Mouse (Mus musculus) embryonic facial prominence, embryonic 15.5 days (tissue): ENCODE measurements around the gene Grb2. TPM values are rescaled to one million over a fixed set of nuclear protein-coding genes. Genes with fewer than 3 reads are reported as not detected.

Experiments used
- ATAC-seq: fragments of 200-750 bp; cut with Nextera tagmentation; 2 replicates; pipeline ENCODE4 v1.8.0; 2017; ENCODE audit warnings: low read depth, moderate TSS enrichment; ENCODE audit not compliant: insufficient number of reproducible peaks, low FRiP score, low TSS enrichment
- H3K27ac ChIP-seq: fragments of 300-500 bp; sonication (generic); replicated peaks from 2 replicates; pipeline ENCODE4 v1.5.1; 2015; ENCODE audit warnings: mild to moderate bottlenecking, inconsistent platforms
- H3K27me3 ChIP-seq: fragments of 300-500 bp; sonication (generic); 2 replicates; pipeline ENCODE4 v1.6.1; 2015; ENCODE audit warnings: inconsistent platforms
- H3K36me3 ChIP-seq: fragments of 300-500 bp; sonication (generic); 2 replicates; pipeline ENCODE4 v1.6.1; 2015; ENCODE audit warnings: mild to moderate bottlenecking, inconsistent platforms
- H3K4me1 ChIP-seq: fragments of 300-500 bp; sonication (generic); 2 replicates; pipeline ENCODE4 v1.6.1; 2015; ENCODE audit warnings: inconsistent platforms
- H3K4me2 ChIP-seq: fragments of 300-500 bp; sonication (generic); replicated peaks from 2 replicates; pipeline ENCODE4 v1.6.1; 2015; ENCODE audit warnings: mild to moderate bottlenecking, inconsistent platforms
- H3K4me3 ChIP-seq: fragments of 300-500 bp; sonication (generic); replicated peaks from 2 replicates; pipeline ENCODE4 v1.5.1; 2015; ENCODE audit warnings: mild to moderate bottlenecking, inconsistent platforms
- H3K9ac ChIP-seq: fragments of 300-500 bp; sonication (generic); 2 replicates; pipeline ENCODE4 v1.6.1; 2015; ENCODE audit warnings: inconsistent platforms
- H3K9me3 ChIP-seq: fragments of 300-500 bp; sonication (generic); replicated peaks from 2 replicates; pipeline ENCODE4 v1.6.1; 2016; ENCODE audit warnings: inconsistent platforms
- WGBS: fragments of 180-500 bp; shearing (Covaris S2); methylation state at CpG from one replicate; pipeline ENCODE4 v1.1.7; 2015; 5-methylcytosine and 5-hydroxymethylcytosine counted together
- polyA plus RNA-seq: library from polyadenylated mRNA; unstranded; fragments of >200 nt; fragmentation: Nextera tagmentation; extraction: Ambion mirVana; gene quantifications from 2 replicates; pipeline ENCODE4 v1.2.1, GENCODE M21; 2015

Grb2 gene
- polyA plus RNA-seq, 1 experiment from 2014 or later: 94.9 TPM

GRCm38 (mm10) chr11:115613138-115613945 is 95.1 kb downstream of the Grb2 start:
- under 1% methylated on average over 16 of the region's 16 CpGs for WGBS
- no peaks in the 10 kb centered on the region for H3K27me3 ChIP-seq

GRCm38 (mm10) chr11:115612410-115613137 is 95.8 kb downstream of the Grb2 start, which contains the start of gene Mif4gd:
Mif4gd (minus strand) TSS chr11:115612969.
- no peaks in the 10 kb centered on the region for H3K9me3 ChIP-seq
- H3K27ac ChIP-seq: peak within 1 kb of the TSS; percentile 93
- peaks cover 21% of the 10 kb centered on the region for H3K4me1 ChIP-seq
- H3K4me3 ChIP-seq: peak within 1 kb of the TSS; percentile 72
- no peaks in the 10 kb centered on the region for H3K27me3 ChIP-seq
- peaks cover 35% of the 10 kb centered on the region for H3K36me3 ChIP-seq
- ATAC-seq: peak; percentile 80
- peak within 1 kb of the TSS; percentile 61 for H3K9ac ChIP-seq
- under 1% methylated on average over 78 of the region's 80 CpGs for WGBS
- H3K4me2 ChIP-seq: peak within 1 kb of the TSS; percentile 87

More at GRCm38 (mm10) chr11:115613138-115613945, 95.1 kb downstream of the Grb2 start:
- peak overlapping the region; percentile 61 for H3K9ac ChIP-seq
- H3K4me2 ChIP-seq: peak overlapping the region; percentile 87
- no peaks in the 10 kb centered on the region for H3K9me3 ChIP-seq
- H3K4me1 ChIP-seq: peaks cover 21% of the 10 kb centered on the region
- peak overlapping the region; percentile 72 for H3K4me3 ChIP-seq
- peaks cover 30% of the 10 kb centered on the region for H3K36me3 ChIP-seq
- H3K27ac ChIP-seq: peak overlapping the region; percentile 93
- ATAC-seq: no peak; the same call in 1 of the 2 replicates

- Histone ChIP-seq H3K36me3 (peaks cover 36% of the 10 kb centered on the region), H3K27ac (peak overlapping the region; percentile 93), H3K4me1 (peaks cover 21% of the 10 kb centered on the region), H3K4me3 (peak overlapping the region; percentile 72), H3K4me2 (peak overlapping the region; percentile 87), H3K9ac (peak overlapping the region; percentile 61), H3K27me3 (no peaks in the 10 kb centered on the region), H3K9me3 (no peaks in the 10 kb centered on the region)
- WGBS: 1% methylated on average over 13 of the region's 13 CpGs
- ATAC-seq: no peak
Measured at GRCm38 (mm10) chr11:115612059-115612409, 96.4 kb downstream of the Grb2 start.

- Histone ChIP-seq H3K4me2 (no peak overlapping the region), H3K9ac (no peak overlapping the region)
Measured at GRCm38 (mm10) chr11:115611173-115611572, 97.2 kb downstream of the Grb2 start.

GRCm38 (mm10) chr11:115609576-115609975 is 98.8 kb downstream of the Grb2 start:
- no peak overlapping the region for H3K9ac ChIP-seq
- no peaks in the 10 kb centered on the region for H3K27me3 ChIP-seq
- peaks cover 33% of the 10 kb centered on the region for H3K4me1 ChIP-seq
- peaks cover 43% of the 10 kb centered on the region for H3K36me3 ChIP-seq
- H3K4me3 ChIP-seq: no peak overlapping the region
- 60% methylated on average over 3 of the region's 3 CpGs for WGBS
- no peak overlapping the region for H3K27ac ChIP-seq
- no peak for ATAC-seq
- no peak overlapping the region for H3K4me2 ChIP-seq
- no peaks in the 10 kb centered on the region for H3K9me3 ChIP-seq

More at GRCm38 (mm10) chr11:115611173-115611572, 97.2 kb downstream of the Grb2 start:
- 0 out of 2 replicates have a peak overlapping the region, but pooled peaks have one; percentile 72 for H3K4me3 ChIP-seq
- H3K36me3 ChIP-seq: peaks cover 44% of the 10 kb centered on the region
- peaks cover 21% of the 10 kb centered on the region for H3K4me1 ChIP-seq
- WGBS: 60% methylated on average over 6 of the region's 6 CpGs
- H3K27me3 ChIP-seq: no peaks in the 10 kb centered on the region
- no peak for ATAC-seq
- H3K9me3 ChIP-seq: no peaks in the 10 kb centered on the region
- H3K27ac ChIP-seq: no peak overlapping the region

- peaks cover 43% of the 10 kb centered on the region for H3K36me3 ChIP-seq
- H3K27me3 ChIP-seq: no peaks in the 10 kb centered on the region
- no peak for ATAC-seq
- H3K9me3 ChIP-seq: no peaks in the 10 kb centered on the region
- peaks cover 29% of the 10 kb centered on the region for H3K4me1 ChIP-seq
- no peak overlapping the region for H3K9ac ChIP-seq
- no peak overlapping the region for H3K4me3 ChIP-seq
- WGBS: 78% methylated on average over 23 of the region's 23 CpGs
- no peak overlapping the region for H3K4me2 ChIP-seq
- H3K27ac ChIP-seq: no peak overlapping the region
Measured at GRCm38 (mm10) chr11:115608421-115609399, 99.7 kb downstream of the Grb2 start.

GRCm38 (mm10) chr11:115606733-115607132 is 101.7 kb downstream of the Grb2 start:
- peaks cover 32% of the 10 kb centered on the region for H3K4me1 ChIP-seq
- 95% methylated on average over 18 of the region's 18 CpGs for WGBS
- no peak overlapping the region for H3K9ac ChIP-seq
- H3K4me3 ChIP-seq: no peak overlapping the region
- peaks cover 43% of the 10 kb centered on the region for H3K36me3 ChIP-seq
- H3K9me3 ChIP-seq: no peaks in the 10 kb centered on the region
- H3K27me3 ChIP-seq: no peaks in the 10 kb centered on the region
- no peak for ATAC-seq
- H3K4me2 ChIP-seq: no peak overlapping the region
- no peak overlapping the region for H3K27ac ChIP-seq

- H3K27me3 ChIP-seq: no peaks in the 10 kb centered on the region
- under 1% methylated on average over 26 of the region's 26 CpGs for WGBS
- peak overlapping the region; percentile 90 for H3K9ac ChIP-seq
- peaks cover 33% of the 10 kb centered on the region for H3K4me1 ChIP-seq
- no peaks in the 10 kb centered on the region for H3K9me3 ChIP-seq
- H3K36me3 ChIP-seq: peaks cover 39% of the 10 kb centered on the region
- 0 out of 2 replicates have a peak, but pooled peaks have one; percentile 22 for ATAC-seq
- H3K4me2 ChIP-seq: peak overlapping the region; percentile 90
- peak overlapping the region; percentile 95 for H3K27ac ChIP-seq
- peak overlapping the region; percentile 99 for H3K4me3 ChIP-seq
Measured at GRCm38 (mm10) chr11:115604304-115604696, 104.1 kb downstream of the Grb2 start.

GRCm38 (mm10) chr11:115603476-115604303 is 104.7 kb downstream of the Grb2 start, which contains the start of the genes Mrps7 and Gga3:
Mrps7 (plus strand) TSS chr11:115603925.
Gga3 (minus strand) TSS chr11:115604051.
- WGBS: under 1% methylated on average over 87 of the region's 93 CpGs
- ATAC-seq: peak; percentile 95
- Histone ChIP-seq H3K4me2 (peak within 1 kb of the TSS; percentile 90), H3K9ac (peak within 1 kb of the TSS; percentile 90), H3K4me1 (peaks cover 33% of the 10 kb centered on the region), H3K4me3 (peak within 1 kb of the TSS; percentile 99), H3K27ac (peak within 1 kb of the TSS; percentile 95), H3K9me3 (no peaks in the 10 kb centered on the region), H3K36me3 (peaks cover 33% of the 10 kb centered on the region), H3K27me3 (no peaks in the 10 kb centered on the region)

- no peak for ATAC-seq
- H3K9me3 ChIP-seq: no peaks in the 10 kb centered on the region
- peak overlapping the region; percentile 90 for H3K9ac ChIP-seq
- H3K27me3 ChIP-seq: no peaks in the 10 kb centered on the region
- peak overlapping the region; percentile 90 for H3K4me2 ChIP-seq
- peak overlapping the region; percentile 95 for H3K27ac ChIP-seq
- H3K4me1 ChIP-seq: peaks cover 33% of the 10 kb centered on the region
- H3K36me3 ChIP-seq: peaks cover 29% of the 10 kb centered on the region
- 4% methylated on average over 15 of the region's 15 CpGs for WGBS
- H3K4me3 ChIP-seq: peak overlapping the region; percentile 99
Measured at GRCm38 (mm10) chr11:115603128-115603475, 105.3 kb downstream of the Grb2 start.
